Mouse (Mus musculus) CH12.LX (cell line): ENCODE data around the gene Gfpt1. TPM values are rescaled to one million over a fixed set of nuclear protein-coding genes. Genes with fewer than 3 reads are reported as not detected.

Experiments
- DNase-seq: peaks from one replicate; pipeline ENCODE4 v3.0.0-alpha.2; 2013; ENCODE audit errors: extremely low read depth
- H3K27ac ChIP-seq: 2 replicates; pipeline ENCODE4 v1.5.1; 2012; ENCODE audit warnings: low read depth, mild to moderate bottlenecking, control low read depth, moderate library complexity; ENCODE audit not compliant: insufficient read depth
- H3K27me3 ChIP-seq: replicated peaks from 2 replicates; pipeline ENCODE3; 2012; ENCODE audit warnings: inconsistent platforms
- H3K36me3 ChIP-seq, 2 experiments: replicated peaks in 1 of 2; 2 replicates each; pipeline versions ENCODE3 to v1.6.1; 2012; ENCODE audit warnings: inconsistent platforms in 1 of 2, low read length in 1 of 2, mild to moderate bottlenecking in 1 of 2, mixed read lengths in 1 of 2, moderate library complexity in 1 of 2; ENCODE audit not compliant: control insufficient read depth in 1 of 2, insufficient read depth in 1 of 2
- H3K4me1 ChIP-seq, 2 experiments: 2 replicates each; pipeline ENCODE4 v1.6.1; 2012; ENCODE audit warnings: inconsistent platforms in 1 of 2, moderate library complexity in 1 of 2; ENCODE audit not compliant: insufficient read depth in 2 of 2, control insufficient read depth in 1 of 2
- H3K4me2 ChIP-seq: 2 replicates; pipeline ENCODE4 v1.6.1; 2012; ENCODE audit warnings: low read depth, mild to moderate bottlenecking, control low read depth; ENCODE audit not compliant: poor library complexity, insufficient read depth, severe bottlenecking
- H3K4me3 ChIP-seq, 3 experiments: fragments of 150-350 bp in 1 of 3; sonication (generic) in 1 of 3; replicated peaks in 1 of 3; 2 replicates each; pipeline versions ENCODE3 to v1.5.1; 2011 to 2012; ENCODE audit warnings: low read depth in 2 of 3, low read length in 2 of 3, mild to moderate bottlenecking in 2 of 3, moderate library complexity in 2 of 3, control low read depth in 1 of 3, improper control_type of control experiment in 1 of 3, inconsistent platforms in 1 of 3, mixed read lengths in 1 of 3; ENCODE audit not compliant: poor library complexity in 1 of 3
- H3K79me2 ChIP-seq: replicated peaks from 2 replicates; pipeline ENCODE4 v1.6.1; 2012; ENCODE audit warnings: mild to moderate bottlenecking, moderate library complexity; ENCODE audit not compliant: control insufficient read depth, poor library complexity, insufficient read depth, severe bottlenecking; ENCODE audit errors: extremely low read depth
- H3K9ac ChIP-seq: 2 replicates; pipeline ENCODE4 v1.6.1; 2012; ENCODE audit warnings: low read depth, mild to moderate bottlenecking, control low read depth, moderate library complexity; ENCODE audit not compliant: insufficient read depth
- H3K9me3 ChIP-seq: replicated peaks from 2 replicates; pipeline ENCODE3; 2012; ENCODE audit warnings: low read length, inconsistent platforms, mixed read lengths
- CHD1 ChIP-seq: IDR thresholded peaks from 2 replicates; pipeline ENCODE4 v1.6.1; 2012; ENCODE audit warnings: low read depth, low read length, improper control_type of control experiment, inconsistent platforms
- CHD2 ChIP-seq: IDR thresholded peaks from 2 replicates; pipeline ENCODE4 v1.6.1; 2011; ENCODE audit warnings: low read length, improper control_type of control experiment
- CTCF ChIP-seq, 2 experiments: IDR thresholded peaks in 1 of 2; conservative IDR thresholded peaks in 1 of 2; 2 replicates each; pipeline ENCODE4 v1.5.1; 2011 to 2012; ENCODE audit warnings: low read depth in 2 of 2, low read length in 2 of 2, improper control_type of control experiment in 1 of 2, inconsistent platforms in 1 of 2, mild to moderate bottlenecking in 1 of 2, moderate library complexity in 1 of 2
- EP300 ChIP-seq: IDR thresholded peaks from 2 replicates; pipeline ENCODE4 v1.6.1; 2011; ENCODE audit warnings: low read length, improper control_type of control experiment
- ETS1 ChIP-seq: conservative IDR thresholded peaks from 2 replicates; pipeline ENCODE4 v1.6.1; 2012; ENCODE audit warnings: low read depth, mild to moderate bottlenecking, inconsistent platforms, low read length, improper control_type of control experiment, moderate library complexity
- HCFC1 ChIP-seq: IDR thresholded peaks from 2 replicates; pipeline ENCODE4 v1.6.1; 2012; ENCODE audit warnings: low read depth, mild to moderate bottlenecking, inconsistent platforms, low read length, improper control_type of control experiment
- IRF4 ChIP-seq: IDR thresholded peaks from 2 replicates; pipeline ENCODE4 v1.6.1; 2014; ENCODE audit warnings: low read depth, mild to moderate bottlenecking, inconsistent platforms, low read length, improper control_type of control experiment
- KAT2A ChIP-seq: IDR thresholded peaks from 2 replicates; pipeline ENCODE4 v1.6.1; 2012; ENCODE audit warnings: low read length, improper control_type of control experiment, inconsistent platforms; ENCODE audit not compliant: insufficient replicate concordance
- MAFK ChIP-seq: IDR thresholded peaks from 2 replicates; pipeline ENCODE4 v1.6.1; 2011; ENCODE audit warnings: low read length, improper control_type of control experiment; ENCODE audit not compliant: insufficient replicate concordance
- MEF2A ChIP-seq: IDR thresholded peaks from 2 replicates; pipeline ENCODE4 v1.6.1; 2014; ENCODE audit warnings: low read depth, mild to moderate bottlenecking, inconsistent platforms, low read length, improper control_type of control experiment, borderline replicate concordance
- NRF1 ChIP-seq: IDR thresholded peaks from 2 replicates; pipeline ENCODE4 v1.6.1; 2014; ENCODE audit warnings: low read depth, mild to moderate bottlenecking, inconsistent platforms, low read length, improper control_type of control experiment, moderate library complexity
- POLR2A ChIP-seq: IDR thresholded peaks from 2 replicates; pipeline ENCODE4 v1.6.1; 2011; ENCODE audit warnings: low read depth, mild to moderate bottlenecking, improper control_type of control experiment, low read length
- SIN3A ChIP-seq: IDR thresholded peaks from 2 replicates; pipeline ENCODE4 v1.6.1; 2012; ENCODE audit warnings: low read length, improper control_type of control experiment, inconsistent platforms
- TCF12 ChIP-seq: IDR thresholded peaks from 2 replicates; pipeline ENCODE4 v1.6.1; 2014; ENCODE audit warnings: low read depth, mild to moderate bottlenecking, inconsistent platforms, low read length, improper control_type of control experiment
- UBTF ChIP-seq: IDR thresholded peaks from 2 replicates; pipeline ENCODE4 v1.6.1; 2012; ENCODE audit warnings: low read depth, mild to moderate bottlenecking, inconsistent platforms, low read length, improper control_type of control experiment, moderate library complexity
- USF2 ChIP-seq: conservative IDR thresholded peaks from 2 replicates; pipeline ENCODE4 v1.6.1; 2011; ENCODE audit warnings: low read depth, low read length, improper control_type of control experiment
- ZC3H11A ChIP-seq: IDR thresholded peaks from 2 replicates; pipeline ENCODE4 v1.6.1; 2012; ENCODE audit warnings: low read depth, mild to moderate bottlenecking, inconsistent platforms, low read length, improper control_type of control experiment
- dilution Hi-C: fragments of 300-500 bp; cut with MboI; formaldehyde crosslinking; loops from 2 replicates; pipeline ENCODE4 v1.14.3; 2020; ENCODE audit warnings: low sequenced_read_pairs; ENCODE audit not compliant: extremely low pct_unique_long_range_greater_than_20kb, extremely low pct_ligation_motif_present
- in situ Hi-C: fragments of 300-500 bp; cut with MboI; formaldehyde crosslinking; loops from 3 replicates; pipeline ENCODE4 v1.14.3; 2019; ENCODE audit warnings: low sequenced_read_pairs, low pct_ligation_motif_present, low pct_unique_long_range_greater_than_20kb, mixed read lengths
- polyA plus RNA-seq: library from polyadenylated mRNA; unstranded; fragments of >175 nt; gene quantifications from 2 replicates; pipeline ENCODE4 v1.2.1, GENCODE M21; 2012; ENCODE audit warnings: low read depth; ENCODE audit not compliant: insufficient read length
- total RNA-seq, 2 experiments: library from RNA; depleted of rRNA; stranded (reverse); fragments of 300-350 nt in 1 of 2; fragments of >200 nt in 1 of 2; gene quantifications; 2 replicates each; pipeline ENCODE4 v1.2.3; 2012 to 2014

Gene Gfpt1
- total and polyA plus RNA-seq, 3 experiments: 24.9 to 35.3 (median 32.1) TPM

GRCm38 (mm10) chr6:87054193-87054592, 11.5 kb downstream of the Gfpt1 start (continued):
- TF ChIP-seq SIN3A (no peak), USF2 (no peak), MAFK (0 out of 2 replicates have a peak, but pooled peaks have one; percentile 21), CHD2 (no peak), KAT2A (no peak), ZC3H11A (no peak), UBTF (no peak)

DNA sequence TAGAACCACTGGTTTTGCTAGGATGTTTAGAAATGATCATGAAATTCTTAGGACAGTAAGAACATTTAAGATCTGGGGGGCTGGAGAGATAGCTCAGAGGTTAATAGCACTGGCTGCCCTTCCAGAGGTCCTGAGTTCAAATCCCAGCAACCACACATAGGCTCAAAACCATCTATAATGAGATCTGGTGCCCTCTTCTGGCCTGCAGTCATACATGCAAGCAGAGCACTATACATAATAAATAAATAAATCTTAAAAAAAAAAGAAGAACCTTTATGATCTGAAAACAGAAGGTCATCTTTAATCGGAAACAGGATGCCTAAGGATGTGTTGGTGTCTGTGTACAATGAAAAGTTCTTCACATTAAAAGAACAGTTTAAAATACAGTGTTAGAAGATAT, 17.1 kb downstream of the Gfpt1 start:
- peaks cover 48 to 84% of the 10 kb centered on the region in 2 experiments for H3K36me3 ChIP-seq
- dilution Hi-C loops (no loop called here), in situ Hi-C loops (no loop called here)
- H3K4me3 ChIP-seq: no peak overlapping the region
- DNase-seq: no peak
- no peak overlapping the region for H3K4me2 ChIP-seq
- H3K4me1 ChIP-seq: peaks cover 2 to 21% of the 10 kb centered on the region in 2 experiments; a peak in 3 of 4 replicates
- H3K9ac ChIP-seq: no peak overlapping the region
- H3K27me3 ChIP-seq: no peaks in the 10 kb centered on the region
- no peaks in the 10 kb centered on the region for H3K9me3 ChIP-seq
- TF ChIP-seq ETS1: no peak
- peak in 1 of 2 experiments; percentile 32; a peak in 1 of 4 replicates for TF ChIP-seq CTCF (conservative IDR thresholded peaks at IDR 0.05 in 1 of 2, IDR thresholded peaks at IDR 0.05 in 1 of 2; ENCODE audit: low read depth in 2 of 2, low read length in 2 of 2)
- no peaks in the 10 kb centered on the region; the same call in 1 of the 2 replicates for H3K79me2 ChIP-seq
- H3K27ac ChIP-seq: no peak overlapping the region

DNA sequence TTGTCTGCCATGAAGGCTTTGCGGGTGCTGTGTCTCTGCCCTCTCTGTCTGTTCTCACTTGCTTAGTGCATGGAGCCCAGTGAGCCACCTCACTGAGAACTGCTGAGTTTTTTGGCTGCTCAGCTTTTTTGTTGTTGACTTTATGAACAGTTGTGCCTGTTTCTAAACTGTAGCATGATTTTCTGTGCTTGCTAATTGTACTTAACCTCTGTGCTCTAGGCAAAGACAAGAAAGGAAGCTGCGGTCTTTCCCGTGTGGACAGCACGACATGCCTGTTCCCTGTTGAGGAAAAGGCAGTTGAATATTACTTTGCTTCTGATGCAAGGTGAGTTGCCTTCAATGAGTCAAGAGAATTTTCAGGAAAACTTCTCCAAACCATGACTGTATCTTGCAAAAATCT, 20.9 kb downstream of the Gfpt1 start:
- no peak for DNase-seq
- no peak overlapping the region for H3K27ac ChIP-seq
- no peaks in the 10 kb centered on the region for H3K27me3 ChIP-seq
- H3K4me2 ChIP-seq: no peak overlapping the region
- H3K9me3 ChIP-seq: no peaks in the 10 kb centered on the region
- H3K4me3 ChIP-seq: no peak overlapping the region
- H3K9ac ChIP-seq: no peak overlapping the region
- peaks cover 43 to 83% of the 10 kb centered on the region in 2 experiments for H3K36me3 ChIP-seq
- TF ChIP-seq EP300 (no peak), NRF1 (no peak), TCF12 (no peak), HCFC1 (no peak), MEF2A (no peak), POLR2A (no peak), ETS1 (no peak), IRF4 (no peak), CHD1 (no peak)
- H3K79me2 ChIP-seq: no peaks in the 10 kb centered on the region; the same call in 1 of the 2 replicates
- peaks cover 10 to 34% of the 10 kb centered on the region in 2 experiments for H3K4me1 ChIP-seq
- dilution Hi-C loops: no loop called here
- in situ Hi-C loops: no loop called here
